ENCODE assay signal across 7 mouse cellular contexts in genomic region chr3:54154844-54155638, GRCm38 (mm10). TPM values are rescaled to one million over a fixed set of nuclear protein-coding genes. Genes with fewer than 3 reads are reported as not detected.
DNase-seq lines count a peak whose midpoint lies in the region; ATAC-seq and TF ChIP-seq lines count a peak whose summit lies in the region.

No protein-coding gene starts in this region.

- peak; percentile 55; the same call in 1 of the 2 replicates for ATAC-seq in lung, embryonic 15.5 days (ENCODE audit: borderline replicate concordance, extremely low read depth, low FRiP score, low TSS enrichment)
- peak; percentile 56; the same call in 1 of the 2 replicates for ATAC-seq in embryonic facial prominence, embryonic 12.5 days (ENCODE audit: insufficient number of reproducible peaks, insufficient read depth, low FRiP score, low TSS enrichment)
- peak; percentile 75 for ATAC-seq in limb, embryonic 12.5 days (ENCODE audit: insufficient number of reproducible peaks, insufficient read depth, low FRiP score, low TSS enrichment, low read depth)
- ATAC-seq in erythroid progenitor cell, adult 5-6 weeks (replicated peaks; ENCODE audit: low FRiP score, poor library complexity, severe bottlenecking) = no peak

- peaks cover 38% of the 10 kb centered on the region for H3K27me3 ChIP-seq in lung, embryonic 15.5 days
- H3K27me3 ChIP-seq in embryonic facial prominence, embryonic 12.5 days = peaks cover 15% of the 10 kb centered on the region
- H3K27me3 ChIP-seq in limb, embryonic 12.5 days = peaks cover 25% of the 10 kb centered on the region

- peak overlapping the region; percentile 75 for H3K4me2 ChIP-seq in lung, embryonic 15.5 days
- H3K4me2 ChIP-seq in embryonic facial prominence, embryonic 12.5 days (replicated peaks) = peak overlapping the region; percentile 92
- H3K4me2 ChIP-seq in limb, embryonic 12.5 days = peak overlapping the region; percentile 97

- H3K27ac ChIP-seq in lung, embryonic 15.5 days = no peak overlapping the region
- H3K27ac ChIP-seq in embryonic facial prominence, embryonic 12.5 days = no peak overlapping the region
- no peak overlapping the region for H3K27ac ChIP-seq in limb, embryonic 12.5 days

- TF ChIP-seq POLR2A in lung, adult 2 months (IDR thresholded peaks at IDR 0.05; ENCODE audit: borderline replicate concordance, extremely low read depth, low read depth, low read length) = no peak

- WGBS in lung, embryonic 15.5 days = 3% methylated on average over 16 of the region's 16 CpGs
- 7% methylated on average over 16 of the region's 16 CpGs for WGBS in lung, adult 2 months
- 3% methylated on average over 16 of the region's 16 CpGs for WGBS in embryonic facial prominence, embryonic 12.5 days
- WGBS in limb, embryonic 12.5 days = 3% methylated on average over 16 of the region's 16 CpGs

- no peak for DNase-seq in lung, adult 2 months
- DNase-seq in heart, postnatal 4 days = peak; percentile 17
- DNase-seq in right cerebral cortex, adult 18-20 months = peak; percentile 47

- H3K9me3 ChIP-seq in lung, embryonic 15.5 days = no peaks in the 10 kb centered on the region
- H3K9me3 ChIP-seq in embryonic facial prominence, embryonic 12.5 days = no peaks in the 10 kb centered on the region
- no peaks in the 10 kb centered on the region for H3K9me3 ChIP-seq in limb, embryonic 12.5 days

- H3K4me3 ChIP-seq in lung, embryonic 15.5 days = no peak overlapping the region
- no peak overlapping the region for H3K4me3 ChIP-seq in lung, adult 2 months (replicated peaks; ENCODE audit: extremely low read depth, low read depth, low read length)
- H3K4me3 ChIP-seq in embryonic facial prominence, embryonic 12.5 days = peak overlapping the region; percentile 48; the same call in 1 of the 2 replicates
- peak overlapping the region; percentile 52 for H3K4me3 ChIP-seq in limb, embryonic 12.5 days (replicated peaks)

- no peak for TF ChIP-seq CTCF in lung, adult 2 months (IDR thresholded peaks at IDR 0.05; ENCODE audit: insufficient read depth, low read length)

- no peak overlapping the region for H3K9ac ChIP-seq in lung, embryonic 15.5 days
- no peak overlapping the region for H3K9ac ChIP-seq in embryonic facial prominence, embryonic 12.5 days
- H3K9ac ChIP-seq in limb, embryonic 12.5 days (replicated peaks) = no peak overlapping the region

- H3K36me3 ChIP-seq in lung, embryonic 15.5 days = no peaks in the 10 kb centered on the region
- H3K36me3 ChIP-seq in embryonic facial prominence, embryonic 12.5 days = no peaks in the 10 kb centered on the region
- no peaks in the 10 kb centered on the region for H3K36me3 ChIP-seq in limb, embryonic 12.5 days

- H3K4me1 ChIP-seq in lung, embryonic 15.5 days = peaks cover 20% of the 10 kb centered on the region
- H3K4me1 ChIP-seq in lung, adult 2 months (ENCODE audit: control insufficient read depth, insufficient read depth, low read length) = no peaks in the 10 kb centered on the region
- peaks cover 8% of the 10 kb centered on the region; the same call in 1 of the 2 replicates for H3K4me1 ChIP-seq in embryonic facial prominence, embryonic 12.5 days
- peaks cover 18% of the 10 kb centered on the region for H3K4me1 ChIP-seq in limb, embryonic 12.5 days (replicated peaks)

RNA-seq across cellular contexts. Expression of gene Trpc4, which starts 0.8 kb away (rescaled TPM):
- polyA plus RNA-seq in lung, embryonic 15.5 days (2015; fragmentation: Nextera tagmentation; extraction: Ambion mirVana) = 0.14 and 0.19 TPM in 2 replicates
- polyA plus RNA-seq in lung, adult 2 months (2012; rRNA removed) = 0.05 TPM in 1 of 2 replicates, not detected in the other
- polyA plus RNA-seq in embryonic facial prominence, embryonic 12.5 days (2016; fragmentation: Nextera tagmentation; extraction: Ambion mirVana) = 2.4 and 3.1 TPM in 2 replicates
- under 1 TPM; 0.11 to 0.26 TPM for total RNA-seq in heart, postnatal 4 days (2021)
- 1.3 and 2.3 TPM in 2 replicates for polyA plus RNA-seq in limb, embryonic 12.5 days (2016; fragmentation: Nextera tagmentation; extraction: Ambion mirVana)
- not detected in 2 replicates for total RNA-seq in erythroid progenitor cell, adult 5-6 weeks (2015; ENCODE audit: low replicate concordance)
- not detected in 2 replicates for total RNA-seq in erythroid progenitor cell, adult 5-6 weeks (2017; ENCODE audit: low replicate concordance)

Comparison
In these comparisons a context has a peak if more than half of its experiments do, and no peak if none do; other contexts are left out.
1. H3K4me3 ChIP-seq: peak in embryonic facial prominence, embryonic 12.5 days (single experiment) and limb, embryonic 12.5 days (single experiment); none in lung, embryonic 15.5 days (single experiment) and lung, adult 2 months (single experiment).
2. Peak in every context shown above with its lines, with median percentiles within 50 percentile points of each other: H3K4me2 ChIP-seq.